ENCODE assay signal across 9 mouse cellular contexts in the genomic region with DNA sequence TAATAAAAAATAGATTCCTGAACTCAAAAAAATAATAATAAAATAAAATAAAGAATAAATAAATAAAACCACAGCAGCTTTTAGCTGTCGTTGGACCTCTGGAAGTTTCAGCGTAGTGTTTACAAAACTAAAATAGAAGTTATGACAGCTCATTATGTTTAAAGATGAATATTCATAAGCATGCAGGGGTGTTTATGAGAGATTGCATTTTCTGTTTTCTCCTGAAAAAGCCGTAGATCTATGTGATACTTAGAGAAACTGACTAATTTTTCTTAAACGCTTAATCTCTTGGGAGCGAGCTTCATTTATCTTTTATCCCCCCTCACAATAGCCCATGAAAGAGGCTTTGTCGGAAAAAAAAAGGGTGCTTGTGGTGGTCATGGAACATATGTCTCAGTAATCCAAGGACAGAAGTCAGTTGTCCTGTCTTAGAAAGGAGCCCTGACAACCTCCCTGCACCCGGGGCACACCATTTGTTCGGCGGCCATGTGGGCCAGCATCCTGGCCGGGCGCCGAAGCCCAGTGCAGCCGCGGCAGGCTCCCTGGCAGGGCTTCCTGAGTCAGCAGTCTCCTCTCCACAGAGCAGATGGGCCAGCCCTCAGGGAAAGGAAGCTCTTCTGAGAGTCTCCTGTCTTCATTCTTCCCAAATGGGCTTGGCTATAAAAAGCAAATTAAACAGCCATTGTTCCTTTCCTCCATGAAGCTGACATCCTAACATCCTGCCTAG.
DNase-seq lines count a peak whose midpoint lies in the region; ATAC-seq and TF ChIP-seq lines count a peak whose summit lies in the region.
"Had no signal": no experiment of that assay in that cellular context is flagged by ENCODE, and none has a peak within 500 bp of the region (broad histone marks: within the 10 kb centered on the region; RNA-seq: fewer than 3 reads in every experiment).

No protein-coding gene starts in this region.

- H3K27me3 ChIP-seq in embryonic facial prominence, embryonic 11.5 days (ENCODE audit: control insufficient read depth, insufficient read depth, low read length), result no peaks in the 10 kb centered on the region
- H3K27me3 ChIP-seq in heart, embryonic 15.5 days, result no peaks in the 10 kb centered on the region
- no peaks in the 10 kb centered on the region for H3K27me3 ChIP-seq in kidney, postnatal 0 days (ENCODE audit: insufficient read depth, low read length)
- H3K27me3 ChIP-seq in lung, embryonic 16.5 days (ENCODE audit: control insufficient read depth, insufficient read depth, low read depth, low read length), result no peaks in the 10 kb centered on the region

- H3K9ac ChIP-seq in embryonic facial prominence, embryonic 11.5 days (replicated peaks; ENCODE audit: low read length), result no peak overlapping the region
- H3K9ac ChIP-seq in heart, embryonic 15.5 days, result peak overlapping the region; percentile 9; the same call in 1 of the 2 replicates
- H3K9ac ChIP-seq in kidney, postnatal 0 days (ENCODE audit: low read depth, low read length), result no peak overlapping the region
- peak overlapping the region; percentile 28; the same call in 1 of the 2 replicates for H3K9ac ChIP-seq in lung, embryonic 16.5 days (ENCODE audit: low read length)

- no peak for TF ChIP-seq CTCF in kidney, postnatal 0 days (IDR thresholded peaks at IDR 0.05; ENCODE audit: low read depth)

- 17% methylated on average over 14 of the region's 14 CpGs for WGBS in embryonic facial prominence, embryonic 11.5 days
- WGBS in heart, embryonic 15.5 days, result 30% methylated on average over 14 of the region's 14 CpGs
- WGBS in kidney, postnatal 0 days, result 28% methylated on average over 14 of the region's 14 CpGs
- WGBS in lung, embryonic 16.5 days, result 21% methylated on average over 14 of the region's 14 CpGs

- H3K36me3 ChIP-seq in embryonic facial prominence, embryonic 11.5 days (replicated peaks; ENCODE audit: control insufficient read depth, insufficient read depth, low read depth, low read length), result no peaks in the 10 kb centered on the region
- H3K36me3 ChIP-seq in heart, embryonic 15.5 days, result no peaks in the 10 kb centered on the region
- H3K36me3 ChIP-seq in kidney, postnatal 0 days (ENCODE audit: insufficient read depth, low read length), result no peaks in the 10 kb centered on the region
- no peaks in the 10 kb centered on the region for H3K36me3 ChIP-seq in lung, embryonic 16.5 days (ENCODE audit: control insufficient read depth, insufficient read depth, low read length)

- H3K4me1 ChIP-seq in embryonic facial prominence, embryonic 11.5 days (ENCODE audit: control insufficient read depth, insufficient read depth, low read length), result no peaks in the 10 kb centered on the region
- H3K4me1 ChIP-seq in heart, embryonic 15.5 days (replicated peaks), result peaks cover 3% of the 10 kb centered on the region
- H3K4me1 ChIP-seq in kidney, postnatal 0 days (replicated peaks; ENCODE audit: insufficient read depth, low read length), result no peaks in the 10 kb centered on the region
- peaks cover 11% of the 10 kb centered on the region; the same call in 1 of the 2 replicates for H3K4me1 ChIP-seq in lung, embryonic 16.5 days (replicated peaks; ENCODE audit: control insufficient read depth, insufficient read depth, low read length)

- no peak overlapping the region for H3K4me3 ChIP-seq in embryonic facial prominence, embryonic 11.5 days (ENCODE audit: low read depth, low read length)
- no peak overlapping the region for H3K4me3 ChIP-seq in heart, embryonic 15.5 days
- H3K4me3 ChIP-seq in kidney, postnatal 0 days (replicated peaks; ENCODE audit: low read depth, low read length), result no peak overlapping the region
- peak overlapping the region; percentile 11; the same call in 1 of the 2 replicates for H3K4me3 ChIP-seq in lung, embryonic 16.5 days (ENCODE audit: low read length)
- H3K4me3 ChIP-seq: erythroblast, embryonic 14.5 days had no signal

- DNase-seq in layer of hippocampus, adult 11-12 months (ENCODE audit: low spot score), result peak; percentile 50
- no peak for DNase-seq in layer of hippocampus, adult 9-10 months (ENCODE audit: low spot score)
- peak; percentile 47 for DNase-seq in embryonic facial prominence, embryonic 11.5 days (ENCODE audit: low spot score)
- DNase-seq in kidney, postnatal 0 days (ENCODE audit: low spot score), result peak; percentile 55
- peak; percentile 78 to 79 for DNase-seq in right cerebral cortex, postnatal 10 days (ENCODE audit: low spot score in 2 of 2)
- DNase-seq in spleen, postnatal 4 days (ENCODE audit: low spot score in 2 of 2), result no peak

- H3K4me2 ChIP-seq in embryonic facial prominence, embryonic 11.5 days (ENCODE audit: low read depth, low read length), result peak overlapping the region; percentile 13; the same call in 1 of the 2 replicates
- peak overlapping the region; percentile 26; the same call in 1 of the 2 replicates for H3K4me2 ChIP-seq in heart, embryonic 15.5 days
- peak overlapping the region; percentile 35; the same call in 1 of the 2 replicates for H3K4me2 ChIP-seq in kidney, postnatal 0 days (ENCODE audit: low read length)
- peak overlapping the region; percentile 45 for H3K4me2 ChIP-seq in lung, embryonic 16.5 days (ENCODE audit: low read depth, low read length)

- no peaks in the 10 kb centered on the region for H3K9me3 ChIP-seq in embryonic facial prominence, embryonic 11.5 days (replicated peaks; ENCODE audit: control insufficient read depth, low read length)
- H3K9me3 ChIP-seq in heart, embryonic 15.5 days (replicated peaks), result no peaks in the 10 kb centered on the region
- H3K9me3 ChIP-seq in kidney, postnatal 0 days (replicated peaks; ENCODE audit: low read length), result no peaks in the 10 kb centered on the region
- H3K9me3 ChIP-seq in lung, embryonic 16.5 days (ENCODE audit: control insufficient read depth, low read length), result no peaks in the 10 kb centered on the region

- H3K27ac ChIP-seq in embryonic facial prominence, embryonic 11.5 days (replicated peaks; ENCODE audit: low read depth, low read length), result no peak overlapping the region; the same call in 1 of the 2 replicates
- H3K27ac ChIP-seq in heart, embryonic 15.5 days, result no peak overlapping the region
- peak overlapping the region; percentile 31; the same call in 1 of the 2 replicates for H3K27ac ChIP-seq in kidney, postnatal 0 days
- peak overlapping the region; percentile 83 for H3K27ac ChIP-seq in lung, embryonic 16.5 days (ENCODE audit: low read length)

- peak; percentile 73 for ATAC-seq in embryonic facial prominence, embryonic 11.5 days (replicated peaks; ENCODE audit: insufficient number of reproducible peaks, low FRiP score, low TSS enrichment, low read depth)
- no peak; the same call in 1 of the 2 replicates for ATAC-seq in heart, embryonic 15.5 days (replicated peaks; ENCODE audit: insufficient number of reproducible peaks, insufficient read depth, low FRiP score, low read depth)
- no peak for ATAC-seq in kidney, postnatal 0 days (replicated peaks; ENCODE audit: low FRiP score, low read depth)
- peak; percentile 93 for ATAC-seq in lung, embryonic 16.5 days (ENCODE audit: low read depth)

Comparison
In these comparisons a context has a peak if more than half of its experiments do, and no peak if none do; other contexts are left out.
1. DNase-seq: peak in layer of hippocampus, adult 11-12 months (single experiment), embryonic facial prominence, embryonic 11.5 days (single experiment), kidney, postnatal 0 days (single experiment) and right cerebral cortex, postnatal 10 days (2 of 2); none in layer of hippocampus, adult 9-10 months (single experiment) and spleen, postnatal 4 days (0 of 2).
2. ATAC-seq: peak in embryonic facial prominence, embryonic 11.5 days (single experiment) and lung, embryonic 16.5 days (single experiment); none in heart, embryonic 15.5 days (single experiment) and kidney, postnatal 0 days (single experiment).
3. H3K27ac ChIP-seq: peak in kidney, postnatal 0 days (single experiment) and lung, embryonic 16.5 days (single experiment); none in embryonic facial prominence, embryonic 11.5 days (single experiment) and heart, embryonic 15.5 days (single experiment).
4. H3K9ac ChIP-seq: peak in heart, embryonic 15.5 days (single experiment) and lung, embryonic 16.5 days (single experiment); none in embryonic facial prominence, embryonic 11.5 days (single experiment) and kidney, postnatal 0 days (single experiment).
5. Peak in every context shown above with its lines, with median percentiles within 50 percentile points of each other: H3K4me2 ChIP-seq.